Mouse (Mus musculus) kidney, postnatal 0 days (tissue): ENCODE measurements at regions not wholly inside any gene's neighbourhood (a gene's known extent, or its start where the extent isn't known, plus 50 kb on each side); places are given as distances from the start of the nearest gene placed in this dataset.

Experiments used
- ATAC-seq: fragments of 200-750 bp; cut with Nextera tagmentation; replicated peaks from 2 replicates; pipeline ENCODE4 v1.8.0; 2017; ENCODE audit warnings: low read depth, moderate number of reproducible peaks, moderate TSS enrichment, moderate library complexity; ENCODE audit not compliant: low FRiP score
- DNase-seq: peaks from one replicate; pipeline ENCODE4 v3.0.0-alpha.2; 2016; ENCODE audit warnings: low spot score
- H3K27ac ChIP-seq: fragments of 300-500 bp; sonication (generic); 2 replicates; pipeline ENCODE4 v1.5.1; 2014; ENCODE audit warnings: mild to moderate bottlenecking
- H3K27me3 ChIP-seq: fragments of 300-500 bp; sonication (generic); 2 replicates; pipeline ENCODE4 v1.6.1; 2014; ENCODE audit warnings: low read length, mixed read lengths; ENCODE audit not compliant: insufficient read depth
- H3K36me3 ChIP-seq: fragments of 300-500 bp; sonication (generic); 2 replicates; pipeline ENCODE4 v1.6.1; 2014; ENCODE audit warnings: low read length, mixed read lengths; ENCODE audit not compliant: insufficient read depth
- H3K4me1 ChIP-seq: fragments of 300-500 bp; sonication (generic); replicated peaks from 2 replicates; pipeline ENCODE4 v1.6.1; 2014; ENCODE audit warnings: antibody characterized with exemption, low read length, mixed read lengths; ENCODE audit not compliant: insufficient read depth
- H3K4me2 ChIP-seq: fragments of 300-500 bp; sonication (generic); 2 replicates; pipeline ENCODE4 v1.6.1; 2014; ENCODE audit warnings: mild to moderate bottlenecking, low read length, moderate library complexity, mixed read lengths
- H3K4me3 ChIP-seq: fragments of 300-500 bp; sonication (generic); replicated peaks from 2 replicates; pipeline ENCODE4 v1.5.1; 2014; ENCODE audit warnings: low read depth, low read length
- H3K9ac ChIP-seq: fragments of 300-500 bp; sonication (generic); 2 replicates; pipeline ENCODE4 v1.6.1; 2014; ENCODE audit warnings: low read depth, low read length
- H3K9me3 ChIP-seq: fragments of 300-500 bp; sonication (generic); replicated peaks from 2 replicates; pipeline ENCODE4 v1.6.1; 2016; ENCODE audit warnings: low read length, inconsistent platforms, mixed read lengths
- CTCF ChIP-seq: IDR thresholded peaks from 2 replicates; pipeline ENCODE4 v1.5.1; 2016; ENCODE audit warnings: antibody characterized with exemption, low read depth, mild to moderate bottlenecking, moderate library complexity
- WGBS: fragments of 180-500 bp; shearing (Covaris S2); extraction: QIAGEN DNeasy Blood & Tissue Kit; methylation state at CpG from one replicate; pipeline ENCODE4 v1.1.7; 2014; 5-methylcytosine and 5-hydroxymethylcytosine counted together

DNA sequence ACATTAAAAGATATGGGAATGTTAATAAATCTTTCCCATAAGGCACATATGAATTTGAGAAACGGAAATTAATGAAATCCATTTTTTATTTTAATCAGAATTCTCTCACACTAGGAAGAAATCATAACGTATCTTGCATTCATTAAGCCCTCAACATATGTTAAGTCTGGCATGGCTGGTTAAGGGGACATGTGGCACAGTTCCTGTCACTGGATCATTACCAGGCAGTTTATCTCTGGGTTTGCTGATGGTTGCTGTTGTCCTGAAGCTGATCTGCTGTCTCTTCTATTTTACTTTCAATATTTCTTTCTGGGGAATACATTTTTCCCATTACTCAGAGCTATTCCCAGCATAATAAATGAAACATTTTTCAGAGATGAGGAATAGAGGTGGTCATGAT, 1099.3 kb upstream of the Cdh9 start:
- no peak for DNase-seq
- no peaks in the 10 kb centered on the region for H3K36me3 ChIP-seq
- H3K4me1 ChIP-seq: no peaks in the 10 kb centered on the region
- WGBS: 63% methylated on average over 2 of the region's 2 CpGs
- H3K4me3 ChIP-seq: no peak overlapping the region
- H3K27ac ChIP-seq: no peak overlapping the region
- no peak overlapping the region for H3K4me2 ChIP-seq
- no peaks in the 10 kb centered on the region for H3K9me3 ChIP-seq
- no peaks in the 10 kb centered on the region for H3K27me3 ChIP-seq
- no peak overlapping the region for H3K9ac ChIP-seq
- no peak for ATAC-seq
- TF ChIP-seq CTCF: no peak

DNA sequence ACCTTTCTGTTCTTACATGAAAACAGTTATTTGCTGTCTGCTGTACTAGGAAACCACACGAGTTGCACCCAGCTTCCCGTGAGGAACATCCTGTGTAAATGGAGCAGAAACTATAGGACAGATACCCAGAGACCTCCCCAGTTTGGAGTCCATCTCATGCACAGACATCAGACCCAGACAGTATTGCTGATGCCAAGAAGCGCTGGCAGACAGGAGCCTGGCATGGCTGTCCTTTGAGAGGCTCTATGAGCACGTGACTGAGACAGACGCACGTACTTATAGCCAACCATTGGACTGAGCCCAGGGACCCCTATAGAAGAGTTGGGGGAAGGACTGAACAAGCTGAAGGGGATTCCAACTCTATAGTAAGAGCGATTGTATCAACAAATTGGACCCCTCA, 1098.3 kb upstream of the Cdh9 start:
- no peaks in the 10 kb centered on the region for H3K4me1 ChIP-seq
- no peak overlapping the region for H3K4me3 ChIP-seq
- 93% methylated on average over 7 of the region's 7 CpGs for WGBS
- TF ChIP-seq CTCF: no peak
- H3K4me2 ChIP-seq: no peak overlapping the region
- H3K9ac ChIP-seq: no peak overlapping the region
- no peak for DNase-seq
- no peaks in the 10 kb centered on the region for H3K36me3 ChIP-seq
- no peak overlapping the region for H3K27ac ChIP-seq
- H3K9me3 ChIP-seq: no peaks in the 10 kb centered on the region
- no peak for ATAC-seq
- H3K27me3 ChIP-seq: no peaks in the 10 kb centered on the region

DNA sequence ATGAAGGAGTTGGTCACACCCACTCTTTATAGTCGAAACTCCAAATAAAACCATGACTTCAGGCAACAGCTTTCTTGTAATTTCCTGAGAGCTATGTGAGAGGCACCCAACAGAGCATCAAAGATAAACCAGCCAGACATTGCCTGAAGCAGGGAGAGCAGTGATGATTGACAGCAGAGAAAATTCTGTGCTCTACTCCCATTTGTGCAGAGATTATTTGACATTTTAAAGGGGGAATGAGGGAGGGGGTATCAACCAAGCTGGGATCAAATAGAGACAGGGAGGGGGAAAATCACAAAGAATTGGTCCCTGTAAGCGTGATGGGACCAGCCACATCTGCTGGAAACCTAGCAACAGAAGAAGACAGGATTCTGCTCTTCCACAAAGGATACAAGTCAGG, 1091.4 kb upstream of the Cdh9 start:
- Histone ChIP-seq H3K4me1 (no peaks in the 10 kb centered on the region), H3K4me3 (no peak overlapping the region), H3K4me2 (no peak overlapping the region), H3K27me3 (no peaks in the 10 kb centered on the region), H3K9me3 (no peaks in the 10 kb centered on the region), H3K9ac (no peak overlapping the region), H3K27ac (no peak overlapping the region), H3K36me3 (no peaks in the 10 kb centered on the region)
- ATAC-seq: no peak
- DNase-seq: no peak
- TF ChIP-seq CTCF: no peak
- WGBS: 68% methylated on average over 2 of the region's 2 CpGs

DNA sequence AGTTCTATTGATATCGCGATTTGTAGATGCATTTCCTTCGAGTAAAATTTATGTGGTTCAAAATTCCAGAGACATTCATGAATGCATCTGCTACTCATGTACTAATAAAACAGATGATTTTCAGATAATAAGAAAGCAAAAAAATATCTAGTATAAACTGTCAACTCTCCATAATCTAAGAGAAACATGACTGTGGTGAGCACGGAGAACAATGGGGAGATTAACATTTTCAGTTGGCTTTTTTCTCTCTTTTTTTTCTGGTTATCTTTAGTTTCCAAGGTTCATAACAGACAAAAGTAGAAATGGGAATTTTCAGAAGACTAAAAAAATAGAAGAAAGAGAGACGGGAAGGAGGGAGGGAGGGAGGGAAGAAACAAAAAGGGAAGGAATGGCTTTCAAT, 1079.8 kb upstream of the Cdh9 start:
- Histone ChIP-seq H3K9ac (no peak overlapping the region), H3K4me2 (no peak overlapping the region), H3K27me3 (no peaks in the 10 kb centered on the region), H3K9me3 (no peaks in the 10 kb centered on the region), H3K36me3 (no peaks in the 10 kb centered on the region), H3K27ac (no peak overlapping the region), H3K4me3 (no peak overlapping the region), H3K4me1 (no peaks in the 10 kb centered on the region)
- ATAC-seq (no peak), DNase-seq (no peak)
- 80% methylated on average over 5 of the region's 5 CpGs for WGBS
- TF ChIP-seq CTCF: no peak

DNA sequence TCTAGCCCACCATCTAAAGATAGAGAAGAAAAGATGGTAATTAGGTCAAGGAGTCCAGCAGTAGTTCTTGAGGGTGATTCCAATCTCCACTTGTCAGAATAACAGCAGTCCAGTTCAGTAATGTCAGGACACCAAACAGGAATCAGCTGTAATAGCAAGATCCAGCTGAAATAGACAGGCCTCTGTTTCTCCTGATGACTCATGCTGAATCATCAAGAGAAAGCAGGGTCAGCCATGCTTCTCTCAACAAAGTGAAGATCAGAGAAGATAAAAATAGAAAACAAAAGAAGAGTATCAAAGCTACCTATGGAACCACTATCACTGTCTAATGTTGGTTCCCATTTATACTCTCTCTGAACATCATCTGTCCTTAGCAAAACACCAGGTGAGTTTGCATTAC, 1061.8 kb upstream of the Cdh9 start:
- Histone ChIP-seq H3K4me3 (no peak overlapping the region), H3K9ac (no peak overlapping the region), H3K4me1 (no peaks in the 10 kb centered on the region), H3K4me2 (no peak overlapping the region), H3K27ac (no peak overlapping the region), H3K9me3 (no peaks in the 10 kb centered on the region), H3K27me3 (no peaks in the 10 kb centered on the region), H3K36me3 (no peaks in the 10 kb centered on the region)
- ATAC-seq (no peak), DNase-seq (no peak)
- no peak for TF ChIP-seq CTCF

DNA sequence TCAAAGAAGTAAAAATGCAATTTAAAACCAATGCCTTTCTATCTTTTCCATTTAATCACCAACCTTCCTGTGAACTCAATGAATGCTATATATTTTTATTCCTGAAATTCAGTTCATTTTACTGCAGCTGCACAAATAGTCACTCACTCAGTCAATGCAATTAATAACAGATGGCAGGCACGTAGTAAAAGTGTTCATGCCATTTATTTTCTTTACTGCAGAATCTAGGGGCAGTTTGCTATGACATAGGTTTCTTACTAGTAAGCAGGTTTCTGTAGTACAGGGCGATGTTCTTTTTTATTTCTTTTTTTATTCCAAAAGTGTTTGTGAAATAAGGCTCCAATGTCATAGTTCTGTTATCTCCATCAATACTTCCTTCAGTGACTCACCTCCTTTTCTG, 1035.8 kb upstream of the Cdh9 start:
- Histone ChIP-seq H3K27ac (no peak overlapping the region), H3K36me3 (no peaks in the 10 kb centered on the region), H3K4me1 (no peaks in the 10 kb centered on the region), H3K4me3 (no peak overlapping the region), H3K4me2 (no peak overlapping the region), H3K27me3 (no peaks in the 10 kb centered on the region), H3K9ac (no peak overlapping the region), H3K9me3 (no peaks in the 10 kb centered on the region)
- DNase-seq (peak; percentile 39), ATAC-seq (no peak)
- WGBS: 29% methylated on average over 2 of the region's 2 CpGs
- TF ChIP-seq CTCF: no peak

DNA sequence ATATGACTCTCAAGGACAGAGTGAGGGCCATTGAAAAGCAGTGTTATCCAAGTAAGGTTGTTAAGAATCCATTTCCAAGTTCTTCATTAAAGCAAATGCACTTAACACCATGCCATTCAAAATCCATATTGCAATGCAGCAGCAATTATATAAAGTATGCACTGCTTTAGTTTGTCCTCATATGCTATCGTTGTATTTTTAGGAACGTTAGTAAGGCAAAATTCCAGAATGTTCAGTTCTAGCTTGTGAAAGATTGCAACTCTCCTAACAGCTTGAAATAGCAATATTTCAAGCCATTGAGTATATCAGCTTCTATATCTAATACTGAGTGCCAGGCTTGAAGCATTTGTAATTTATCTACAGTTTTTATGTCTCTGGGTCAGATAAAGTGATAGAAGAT, 1011.9 kb upstream of the Cdh9 start:
- Histone ChIP-seq H3K4me2 (no peak overlapping the region), H3K9ac (no peak overlapping the region), H3K27me3 (no peaks in the 10 kb centered on the region), H3K9me3 (no peaks in the 10 kb centered on the region), H3K4me1 (no peaks in the 10 kb centered on the region), H3K27ac (no peak overlapping the region), H3K36me3 (no peaks in the 10 kb centered on the region), H3K4me3 (no peak overlapping the region)
- 73% methylated on average over 2 of the region's 2 CpGs for WGBS
- ATAC-seq: no peak
- TF ChIP-seq CTCF: no peak
- DNase-seq: no peak
